Mouse (Mus musculus) c-Kit-positive CD71-positive TER-119-positive erythroid progenitor cells, embryonic 14.5 days (primary cell): ENCODE measurements around the gene Slc25a12.
A peak's percentile ranks its signal among the peaks of the same experiment; 100 is the strongest.

Experiments used
- DNase-seq: peaks from one replicate; pipeline ENCODE4 v3.0.0-alpha.2; 2013; ENCODE audit warnings: low spot score

Gene Slc25a12

GRCm38 (mm10) chr2:71250841-71251240 is 116.7 kb downstream of the Slc25a12 start:
- no peak for DNase-seq

GRCm38 (mm10) chr2:71248071-71248470 is 119.5 kb downstream of the Slc25a12 start:
- no peak for DNase-seq

DNA sequence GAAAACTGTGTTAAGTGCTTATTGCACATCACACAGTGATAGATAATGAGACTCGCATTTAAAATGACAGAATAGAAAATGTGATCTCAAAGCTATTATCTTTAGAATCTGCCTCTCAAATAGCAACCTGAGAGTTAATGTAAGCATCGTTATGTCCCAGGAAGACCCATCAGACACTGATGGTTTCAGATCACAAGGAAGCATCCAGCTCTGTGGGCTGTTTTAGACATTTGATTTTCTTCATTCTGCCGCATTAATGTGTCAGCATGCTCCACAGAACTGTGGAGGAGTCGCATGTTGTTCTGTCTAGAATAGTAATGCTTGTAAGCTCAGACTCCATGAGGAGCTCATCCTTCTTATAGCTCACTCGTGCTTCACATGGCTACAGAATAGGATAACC is 121.5 kb downstream of the Slc25a12 start:
- no peak for DNase-seq

GRCm38 (mm10) chr2:71245416-71245815 is 122.1 kb downstream of the Slc25a12 start:
- DNase-seq: no peak

DNA sequence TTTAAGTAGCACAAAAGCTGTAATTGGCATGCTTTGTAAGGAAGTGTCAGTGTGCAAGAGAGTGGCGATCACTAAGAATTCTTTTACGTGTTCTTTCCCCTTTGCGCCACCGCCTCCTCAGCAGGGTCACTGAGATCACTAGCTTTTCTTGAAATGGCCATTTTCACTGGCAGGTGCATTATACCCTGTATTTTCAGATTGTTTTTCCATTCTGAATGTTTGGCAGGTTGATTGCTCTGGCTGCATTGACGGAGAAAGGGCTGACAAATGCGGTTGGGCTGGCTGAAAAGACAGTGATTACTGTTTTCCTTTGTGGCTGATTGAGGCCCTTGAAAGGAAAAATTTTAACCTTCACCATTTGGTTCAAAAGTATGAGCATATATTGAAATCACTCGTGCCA is 122.7 kb downstream of the Slc25a12 start:
- no peak for DNase-seq

GRCm38 (mm10) chr2:71243058-71243672 is 124.4 kb downstream of the Slc25a12 start:
- no peak for DNase-seq

DNA sequence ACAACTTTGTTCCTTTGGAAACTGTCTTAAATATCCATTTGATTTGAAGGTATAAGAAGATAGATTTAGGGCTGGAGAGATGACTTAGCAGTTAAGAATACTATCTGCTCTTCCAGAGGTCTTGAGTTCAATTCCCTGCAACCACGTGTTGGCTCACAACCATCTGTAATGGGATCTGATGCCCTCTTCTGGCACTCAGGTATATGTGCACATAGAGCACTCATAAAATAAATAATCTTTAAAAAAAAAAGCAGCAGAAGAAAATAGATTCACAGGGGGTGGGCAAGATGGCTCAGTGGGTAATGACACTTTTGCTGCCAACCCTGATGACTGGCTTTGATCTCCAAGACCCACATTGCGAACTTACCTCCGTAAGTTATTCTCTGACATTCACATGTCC is 125.4 kb downstream of the Slc25a12 start:
- DNase-seq: no peak

DNA sequence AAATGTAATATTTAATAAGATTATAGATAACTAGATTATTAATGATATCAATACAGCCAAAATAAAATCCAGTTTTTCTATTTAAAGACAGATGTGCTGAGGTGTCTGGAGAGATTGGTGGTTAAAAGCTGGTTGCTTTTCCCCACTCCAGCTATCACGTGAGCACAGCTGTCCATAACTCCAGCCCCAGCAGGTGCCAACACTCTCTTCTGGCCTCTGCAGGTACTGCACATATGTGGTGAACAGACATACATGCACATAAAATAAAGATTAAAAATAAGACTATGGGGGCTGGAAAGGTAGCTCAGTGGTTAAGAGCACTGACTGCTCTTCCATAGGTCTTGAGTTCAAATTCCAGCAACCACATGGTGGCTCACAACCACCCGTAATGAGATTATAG is 126.0 kb downstream of the Slc25a12 start:
- no peak for DNase-seq

DNA sequence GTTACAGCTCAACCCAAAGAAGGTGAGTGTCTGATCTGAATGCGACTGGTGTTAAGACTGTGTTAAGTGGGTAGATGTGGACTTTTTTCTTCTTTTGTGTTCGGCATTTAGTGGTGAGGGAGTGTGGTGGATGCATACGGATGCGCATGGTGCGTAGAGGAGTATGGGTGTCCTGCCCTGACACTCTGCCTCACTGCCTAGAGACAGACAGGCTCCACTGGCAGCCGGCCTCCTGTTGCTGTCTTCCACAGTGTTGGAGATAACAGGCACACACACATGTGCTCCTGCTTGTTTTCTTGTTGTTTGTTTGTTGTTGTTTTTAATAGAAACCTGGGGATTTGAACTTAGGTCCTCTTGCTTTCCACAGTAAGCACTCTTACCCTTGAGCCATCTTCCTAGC is 131.5 kb downstream of the Slc25a12 start:
- DNase-seq: no peak

- peak; percentile 37 for DNase-seq
Measured at GRCm38 (mm10) chr2:71235420-71235819, 132.1 kb downstream of the Slc25a12 start.

- DNase-seq: no peak
Measured at GRCm38 (mm10) chr2:71232976-71233375, 134.6 kb downstream of the Slc25a12 start.

DNA sequence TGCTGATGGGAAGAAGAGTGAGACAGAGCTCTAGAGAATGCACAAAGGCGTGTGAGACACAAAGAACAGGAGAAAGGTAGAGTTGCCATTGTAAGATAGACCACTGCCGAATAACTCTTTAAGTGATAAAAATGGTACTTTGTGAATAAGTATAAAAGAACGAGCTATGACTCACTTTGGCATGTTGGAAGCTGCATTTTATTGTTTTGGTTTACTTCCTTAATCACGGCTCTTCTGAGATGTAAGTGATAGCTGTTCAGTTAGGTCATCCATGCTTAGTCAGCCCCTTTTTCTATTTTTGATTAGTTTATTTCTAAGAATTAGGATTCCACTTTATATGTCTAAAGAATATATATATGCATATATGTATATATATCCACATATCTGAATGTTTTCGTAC is 135.6 kb downstream of the Slc25a12 start:
- DNase-seq: no peak

DNA sequence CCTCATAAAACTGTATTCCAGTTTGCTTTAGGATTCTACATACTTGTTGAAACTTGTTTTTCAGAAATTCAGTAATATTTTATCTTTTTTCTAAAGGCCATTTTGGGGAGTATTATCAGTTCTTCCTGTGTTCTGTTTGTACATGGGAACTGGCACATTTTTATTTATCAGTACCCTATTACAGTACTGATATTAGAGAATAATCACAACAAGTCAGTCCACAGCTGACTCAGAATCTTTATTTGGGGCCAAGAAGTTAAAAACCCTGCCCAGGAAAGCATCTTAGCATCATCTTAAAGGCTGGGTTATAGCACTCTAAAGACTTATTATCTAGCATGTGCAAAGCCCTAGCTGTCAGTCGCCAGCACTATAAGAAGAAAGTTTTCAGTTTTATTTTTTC is 137.9 kb downstream of the Slc25a12 start:
- DNase-seq: no peak

DNA sequence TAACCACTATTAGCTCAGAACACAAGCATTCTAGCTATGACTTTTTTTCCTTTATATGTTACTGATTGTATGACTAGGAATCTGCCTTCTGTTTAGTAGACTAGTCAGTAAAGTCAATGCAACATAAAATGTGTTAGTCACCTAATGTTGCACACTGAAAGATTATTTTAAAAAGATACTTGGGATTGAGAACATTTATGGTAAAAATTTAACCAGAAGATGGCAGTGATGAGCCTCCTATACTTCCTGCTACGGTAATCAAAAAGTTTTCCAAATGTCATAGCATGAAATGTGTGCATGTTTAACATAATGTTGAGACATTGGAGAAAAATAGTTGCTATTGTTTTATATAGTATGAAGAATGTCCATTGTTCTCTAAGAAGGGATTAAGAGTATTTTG is 140.2 kb downstream of the Slc25a12 start:
- no peak for DNase-seq
